Mouse (Mus musculus) left cerebral cortex, adult 11 months (tissue): ENCODE results near the gene Def8.

Experiments
- DNase-seq: peaks from one replicate; pipeline ENCODE4 v3.0.0; 2022; ENCODE audit warnings: low spot score

The Def8 gene

GRCm38 (mm10) chr8:123491280-123492075, 68.2 kb downstream of the Def8 start:
- DNase-seq: no peak

GRCm38 (mm10) chr8:123492898-123493297, 69.6 kb downstream of the Def8 start:
- no peak for DNase-seq

- no peak for DNase-seq
Observed at GRCm38 (mm10) chr8:123497699-123498098, 74.4 kb downstream of the Def8 start.

- DNase-seq: no peak
Observed at GRCm38 (mm10) chr8:123498963-123499362, 75.6 kb downstream of the Def8 start.

GRCm38 (mm10) chr8:123499556-123499955, 76.2 kb downstream of the Def8 start:
- no peak for DNase-seq

- no peak for DNase-seq
Observed at GRCm38 (mm10) chr8:123502192-123502591, 78.9 kb downstream of the Def8 start.

- DNase-seq: no peak
Observed at GRCm38 (mm10) chr8:123503801-123504467, 80.6 kb downstream of the Def8 start.

- DNase-seq: no peak
Observed at GRCm38 (mm10) chr8:123504591-123505195, 81.4 kb downstream of the Def8 start.

GRCm38 (mm10) chr8:123505267-123505666, 81.9 kb downstream of the Def8 start:
- DNase-seq: no peak

GRCm38 (mm10) chr8:123505695-123506094, 82.4 kb downstream of the Def8 start:
- no peak for DNase-seq

- no peak for DNase-seq
Observed at GRCm38 (mm10) chr8:123507153-123507552, 83.8 kb downstream of the Def8 start.

GRCm38 (mm10) chr8:123510819-123511218, 87.5 kb downstream of the Def8 start:
- DNase-seq: no peak
